8 mouse cellular contexts compared by ENCODE assay signal in genomic region chr12:85745827-85746695, GRCm38 (mm10). TPM values are rescaled to one million over a fixed set of nuclear protein-coding genes. Genes with fewer than 3 reads are reported as not detected.
DNase-seq lines count a peak whose midpoint lies in the region; ATAC-seq and TF ChIP-seq lines count a peak whose summit lies in the region.

Gene Flvcr2, plus strand, starts transcription at chr12:85746539.

- peaks cover 16% of the 10 kb centered on the region for H3K4me1 ChIP-seq in forebrain, embryonic 13.5 days
- no peaks in the 10 kb centered on the region for H3K4me1 ChIP-seq in liver, embryonic 15.5 days (replicated peaks)
- H3K4me1 ChIP-seq in neural tube, embryonic 11.5 days (ENCODE audit: control insufficient read depth, insufficient read depth, low read length), result no peaks in the 10 kb centered on the region
- no peaks in the 10 kb centered on the region; the same call in 1 of the 2 replicates for H3K4me1 ChIP-seq in testis, adult 2 months (ENCODE audit: control insufficient read depth, insufficient read depth, low read length)

- under 1% methylated on average over 39 of the region's 51 CpGs for WGBS in forebrain, embryonic 13.5 days
- WGBS in liver, embryonic 15.5 days (ENCODE audit: insufficient replicate concordance), result under 1% methylated on average over 51 of the region's 51 CpGs
- under 1% methylated on average over 51 of the region's 51 CpGs for WGBS in neural tube, embryonic 11.5 days

- DNase-seq in c-Kit-positive CD71-negative TER-119-negative erythroid progenitor cells, embryonic 14.5 days (ENCODE audit: low read depth), result peak; percentile 64
- DNase-seq in heart, postnatal 10 days, result peak; percentile 89
- peak; percentile 87 to 92 for DNase-seq in kidney, postnatal 4 days
- peak; percentile 78 for DNase-seq in neural tube, embryonic 11.5 days (ENCODE audit: low spot score)

- peak within 1 kb of the TSS; percentile 86 for H3K4me2 ChIP-seq in forebrain, embryonic 13.5 days
- H3K4me2 ChIP-seq in liver, embryonic 15.5 days, result peak within 1 kb of the TSS; percentile 71
- peak within 1 kb of the TSS; percentile 59 for H3K4me2 ChIP-seq in neural tube, embryonic 11.5 days (ENCODE audit: low read depth)

- TF ChIP-seq CTCF in testis, adult 2 months (IDR thresholded peaks at IDR 0.05; ENCODE audit: control insufficient read depth, insufficient read depth, insufficient replicate concordance, low read depth, low read length), result peak; percentile 72; the same call in 1 of the 2 replicates

- H3K36me3 ChIP-seq in forebrain, embryonic 13.5 days (ENCODE audit: poor library complexity, severe bottlenecking), result no peaks in the 10 kb centered on the region
- H3K36me3 ChIP-seq in liver, embryonic 15.5 days (replicated peaks), result no peaks in the 10 kb centered on the region
- H3K36me3 ChIP-seq in neural tube, embryonic 11.5 days (ENCODE audit: control insufficient read depth, insufficient read depth, low read length), result no peaks in the 10 kb centered on the region
- no peaks in the 10 kb centered on the region for H3K36me3 ChIP-seq in testis, adult 2 months (ENCODE audit: control insufficient read depth, insufficient read depth, low read length)

- intact Hi-C loops in heart, postnatal 10 days (cut with DNase I), result loop anchor here (1.0 to 2.0 kb wide), 2 partner anchors 72 to 333 kb away; partner anchors contain the start of gene Tgfb3

- H3K27ac ChIP-seq in forebrain, embryonic 13.5 days, result no peak within 1 kb of the TSS
- peak within 1 kb of the TSS; percentile 55 for H3K27ac ChIP-seq in liver, embryonic 15.5 days (replicated peaks)
- H3K27ac ChIP-seq in neural tube, embryonic 11.5 days (ENCODE audit: low read depth, low read length), result no peak within 1 kb of the TSS
- H3K27ac ChIP-seq in testis, adult 2 months (ENCODE audit: control insufficient read depth, insufficient read depth, low read depth, low read length), result peak within 1 kb of the TSS; percentile 50

- peaks cover 23% of the 10 kb centered on the region for H3K27me3 ChIP-seq in forebrain, embryonic 13.5 days
- H3K27me3 ChIP-seq in liver, embryonic 15.5 days, result peaks cover 23% of the 10 kb centered on the region
- H3K27me3 ChIP-seq in neural tube, embryonic 11.5 days (ENCODE audit: control insufficient read depth, insufficient read depth, low read length), result 0 out of 2 replicates have a peak, but pooled peaks cover 2% of the 10 kb centered on the region
- H3K27me3 ChIP-seq in testis, adult 2 months (ENCODE audit: control insufficient read depth, insufficient read depth, low read length), result peaks cover 3% of the 10 kb centered on the region; the same call in 1 of the 2 replicates

- TF ChIP-seq POLR2A in testis, adult 2 months (IDR thresholded peaks at IDR 0.05; ENCODE audit: control insufficient read depth, low read depth, low read length), result no peak

- peak; percentile 62 for ATAC-seq in CD4-positive, CD25-positive, alpha-beta regulatory T cell, adult 4 months
- peak; percentile 77 for ATAC-seq in forebrain, embryonic 13.5 days
- peak; percentile 75 for ATAC-seq in liver, embryonic 15.5 days (ENCODE audit: insufficient read depth)
- peak; percentile 74 for ATAC-seq in neural tube, embryonic 11.5 days (ENCODE audit: insufficient read depth, low FRiP score, low TSS enrichment)

- H3K4me3 ChIP-seq in forebrain, embryonic 13.5 days, result peak within 1 kb of the TSS; percentile 45
- H3K4me3 ChIP-seq in liver, embryonic 15.5 days (replicated peaks), result peak within 1 kb of the TSS; percentile 46
- H3K4me3 ChIP-seq in neural tube, embryonic 11.5 days (ENCODE audit: low read depth, low read length), result peak within 1 kb of the TSS; percentile 31
- H3K4me3 ChIP-seq in testis, adult 2 months (ENCODE audit: control insufficient read depth, low read depth, low read length), result peak within 1 kb of the TSS; percentile 87

- H3K9ac ChIP-seq in forebrain, embryonic 13.5 days, result peak within 1 kb of the TSS; percentile 54
- H3K9ac ChIP-seq in liver, embryonic 15.5 days, result peak within 1 kb of the TSS; percentile 19; the same call in 1 of the 2 replicates
- peak within 1 kb of the TSS; percentile 46 for H3K9ac ChIP-seq in neural tube, embryonic 11.5 days (ENCODE audit: low read length)

- H3K9me3 ChIP-seq in forebrain, embryonic 13.5 days (replicated peaks), result no peaks in the 10 kb centered on the region
- no peaks in the 10 kb centered on the region for H3K9me3 ChIP-seq in liver, embryonic 15.5 days (replicated peaks)
- no peaks in the 10 kb centered on the region for H3K9me3 ChIP-seq in neural tube, embryonic 11.5 days (ENCODE audit: control insufficient read depth, low read length)

RNA-seq across cellular contexts. Expression of gene Flvcr2, which starts in this region (rescaled TPM):
- under 1 TPM; 0.39 to 0.89 TPM for polyA plus RNA-seq in CD4-positive, CD25-positive, alpha-beta regulatory T cell, adult 4 months (2017; shearing (Covaris generic))
- polyA plus RNA-seq in forebrain, embryonic 13.5 days (2015; fragmentation: Nextera tagmentation; extraction: Ambion mirVana), result 2.2 and 2.6 TPM in 2 replicates
- 1 to 10 TPM; 3.3 to 3.8 TPM for total RNA-seq in heart, postnatal 10 days (2021)
- 7.2 and 7.8 TPM in 2 replicates for polyA plus RNA-seq in liver, embryonic 15.5 days (2015; fragmentation: Nextera tagmentation; extraction: Ambion mirVana)
- polyA plus RNA-seq in neural tube, embryonic 11.5 days (2014; fragmentation: Nextera tagmentation; extraction: Ambion mirVana), result 1.4 and 1.5 TPM in 2 replicates
- 55.7 and 59.5 TPM in 2 replicates for polyA plus RNA-seq in testis, adult 2 months (2012; rRNA removed)

Comparison
In these comparisons a context has a peak if more than half of its experiments do, and no peak if none do; other contexts are left out.
1. Peak in ATAC-seq in CD4-positive, CD25-positive, alpha-beta regulatory T cell, adult 4 months; RNA of the gene not detected or under 1 TPM.
2. H3K27ac ChIP-seq: peak in liver, embryonic 15.5 days (single experiment) and testis, adult 2 months (single experiment); none in forebrain, embryonic 13.5 days (single experiment) and neural tube, embryonic 11.5 days (single experiment).
3. H3K4me3 ChIP-seq: peak in every context shown above with its lines; median percentile 87 in testis, adult 2 months; 46 in liver, embryonic 15.5 days; 45 in forebrain, embryonic 13.5 days; 31 in neural tube, embryonic 11.5 days.
4. Peak in every context shown above with its lines, with median percentiles within 50 percentile points of each other: ATAC-seq, DNase-seq, H3K4me2 ChIP-seq and H3K9ac ChIP-seq.